Mouse (Mus musculus): Measurements from ENCODE around the gene Olfr427. TPM values are rescaled to one million over a fixed set of nuclear protein-coding genes. Genes with fewer than 3 reads are reported as not detected.

Olfr427 gene
- polyA plus RNA-seq, 1 experiment from 2014 or later: not detected

GRCm38 (mm10) chr1:174055248-174055647 lies 41.4 kb upstream of the Olfr427 start:
- Histone ChIP-seq H3K4me1 (ENCODE audit: control insufficient read depth, insufficient read depth, low read length) (no peaks in the 10 kb centered on the region), H3K36me3 (replicated peaks; ENCODE audit: control insufficient read depth, insufficient read depth, low read depth, low read length) (no peaks in the 10 kb centered on the region), H3K27me3 (ENCODE audit: control insufficient read depth, insufficient read depth, low read length) (no peaks in the 10 kb centered on the region), H3K9ac (replicated peaks; ENCODE audit: low read length) (no peak overlapping the region), H3K4me2 (ENCODE audit: low read depth, low read length) (no peak overlapping the region), H3K4me3 (ENCODE audit: low read depth, low read length) (no peak overlapping the region), H3K9me3 (replicated peaks; ENCODE audit: control insufficient read depth, low read length) (no peaks in the 10 kb centered on the region), H3K27ac (replicated peaks; ENCODE audit: low read depth, low read length) (no peak overlapping the region)
- no peak for ATAC-seq (replicated peaks; ENCODE audit: insufficient number of reproducible peaks, low FRiP score, low TSS enrichment, low read depth)
- no peak for DNase-seq (ENCODE audit: low spot score)
- WGBS: 82% methylated on average over 2 of the region's 2 CpGs

DNA sequence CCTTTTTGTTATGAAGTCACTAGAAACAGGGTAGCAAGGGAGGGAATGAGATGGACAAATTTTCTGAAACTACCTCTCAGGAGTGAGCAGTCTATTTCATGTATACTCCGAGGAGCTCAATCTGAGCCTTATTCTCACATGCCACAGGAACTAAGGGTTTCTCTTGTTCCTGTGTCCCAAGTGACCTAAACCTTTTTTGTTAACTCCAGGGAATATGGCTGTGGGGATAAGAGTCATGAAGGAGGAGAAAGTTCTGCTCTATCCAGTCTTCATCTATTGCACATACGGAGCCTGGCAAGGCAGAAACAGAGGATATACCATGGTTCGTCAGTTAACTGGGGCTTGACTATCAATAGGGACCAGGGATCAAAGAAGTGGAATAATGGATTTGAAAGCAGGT lies 30.4 kb upstream of the Olfr427 start, which contains the start of gene Olfr430:
Olfr430 (plus strand) TSS at position 301 of the 400 bp plus-strand sequence.
- no peak within 1 kb of the TSS for H3K4me2 ChIP-seq (ENCODE audit: low read depth, low read length)
- no peak within 1 kb of the TSS for H3K9ac ChIP-seq (replicated peaks; ENCODE audit: low read length)
- ATAC-seq (replicated peaks; ENCODE audit: insufficient number of reproducible peaks, low FRiP score, low TSS enrichment, low read depth) (no peak), DNase-seq (ENCODE audit: low spot score) (no peak)
- no peaks in the 10 kb centered on the region for H3K4me1 ChIP-seq (ENCODE audit: control insufficient read depth, insufficient read depth, low read length)
- H3K27me3 ChIP-seq (ENCODE audit: control insufficient read depth, insufficient read depth, low read length): no peaks in the 10 kb centered on the region
- no peak within 1 kb of the TSS for H3K4me3 ChIP-seq (ENCODE audit: low read depth, low read length)
- WGBS: 85% methylated on average over 3 of the region's 3 CpGs
- H3K9me3 ChIP-seq (replicated peaks; ENCODE audit: control insufficient read depth, low read length): no peaks in the 10 kb centered on the region
- H3K36me3 ChIP-seq (replicated peaks; ENCODE audit: control insufficient read depth, insufficient read depth, low read depth, low read length): no peaks in the 10 kb centered on the region
- H3K27ac ChIP-seq (replicated peaks; ENCODE audit: low read depth, low read length): no peak within 1 kb of the TSS

- 89% methylated on average over 2 of the region's 2 CpGs for WGBS
- no peaks in the 10 kb centered on the region for H3K27me3 ChIP-seq (ENCODE audit: control insufficient read depth, insufficient read depth, low read length)
- H3K4me3 ChIP-seq (ENCODE audit: low read depth, low read length): no peak within 1 kb of the TSS
- no peaks in the 10 kb centered on the region for H3K9me3 ChIP-seq (replicated peaks; ENCODE audit: control insufficient read depth, low read length)
- H3K27ac ChIP-seq (replicated peaks; ENCODE audit: low read depth, low read length): no peak within 1 kb of the TSS
- no peaks in the 10 kb centered on the region for H3K36me3 ChIP-seq (replicated peaks; ENCODE audit: control insufficient read depth, insufficient read depth, low read depth, low read length)
- DNase-seq (ENCODE audit: low spot score) (no peak), ATAC-seq (replicated peaks; ENCODE audit: insufficient number of reproducible peaks, low FRiP score, low TSS enrichment, low read depth) (no peak)
- no peak within 1 kb of the TSS for H3K4me2 ChIP-seq (ENCODE audit: low read depth, low read length)
- H3K9ac ChIP-seq (replicated peaks; ENCODE audit: low read length): no peak within 1 kb of the TSS
- no peaks in the 10 kb centered on the region for H3K4me1 ChIP-seq (ENCODE audit: control insufficient read depth, insufficient read depth, low read length)
Observed at GRCm38 (mm10) chr1:174084031-174084430, 12.7 kb upstream of the Olfr427 start, which contains the start of gene Olfr429. Gene Olfr429, plus strand, starts transcription at chr1:174084331.

DNA sequence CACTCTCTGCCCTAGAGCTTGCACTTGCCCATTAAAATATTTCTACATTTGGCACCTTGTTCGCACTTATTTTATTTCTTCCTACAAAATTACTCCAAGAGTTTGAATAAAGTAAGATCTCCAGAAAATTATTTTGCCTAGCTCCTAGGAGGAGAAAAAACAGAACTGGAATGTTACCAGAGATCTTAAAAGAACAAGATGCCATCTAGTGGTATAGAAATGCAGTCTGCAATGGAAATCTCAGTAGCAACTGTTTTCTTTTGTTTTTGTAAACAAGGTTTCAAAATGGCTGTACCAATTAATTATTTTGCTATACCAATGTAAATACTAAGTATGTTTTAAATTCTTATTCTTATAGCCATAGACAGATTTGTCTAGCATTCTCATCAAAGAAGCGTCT lies 7.0 kb downstream of the Olfr427 start:
- Histone ChIP-seq H3K9ac (replicated peaks; ENCODE audit: low read length) (no peak overlapping the region), H3K4me3 (ENCODE audit: low read depth, low read length) (no peak overlapping the region), H3K4me1 (ENCODE audit: control insufficient read depth, insufficient read depth, low read length) (no peaks in the 10 kb centered on the region), H3K9me3 (replicated peaks; ENCODE audit: control insufficient read depth, low read length) (no peaks in the 10 kb centered on the region), H3K27me3 (ENCODE audit: control insufficient read depth, insufficient read depth, low read length) (no peaks in the 10 kb centered on the region), H3K4me2 (ENCODE audit: low read depth, low read length) (no peak overlapping the region), H3K36me3 (replicated peaks; ENCODE audit: control insufficient read depth, insufficient read depth, low read depth, low read length) (no peaks in the 10 kb centered on the region), H3K27ac (replicated peaks; ENCODE audit: low read depth, low read length) (no peak overlapping the region)
- ATAC-seq (replicated peaks; ENCODE audit: insufficient number of reproducible peaks, low FRiP score, low TSS enrichment, low read depth): no peak
- no peak for DNase-seq (ENCODE audit: low spot score)
- 63% methylated on average over 2 of the region's 2 CpGs for WGBS

DNA sequence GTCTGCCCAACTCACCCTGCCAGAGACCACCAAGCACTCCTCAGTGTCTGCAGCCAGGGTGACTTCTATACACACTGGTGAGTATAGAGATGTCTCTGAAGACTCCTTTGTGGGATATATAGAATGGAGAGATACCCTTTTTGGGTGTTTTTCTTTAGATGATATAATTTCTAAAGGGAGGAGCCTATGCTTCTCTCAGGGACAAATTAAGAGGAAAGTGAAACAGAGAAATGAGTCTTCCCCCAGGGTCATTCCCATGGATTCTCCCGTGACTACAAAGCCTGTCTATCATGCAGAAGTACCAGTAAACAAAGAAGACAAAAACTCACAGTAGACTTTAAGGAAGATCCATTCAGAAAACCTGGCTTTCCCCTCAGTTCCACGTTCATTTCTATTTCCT lies 24.4 kb downstream of the Olfr427 start, which contains the start of gene Olfr231:
Olfr231 (minus strand) TSS at position 101 of the 400 bp plus-strand sequence.
- no peaks in the 10 kb centered on the region for H3K4me1 ChIP-seq (ENCODE audit: control insufficient read depth, insufficient read depth, low read length)
- no peaks in the 10 kb centered on the region for H3K36me3 ChIP-seq (replicated peaks; ENCODE audit: control insufficient read depth, insufficient read depth, low read depth, low read length)
- no peak within 1 kb of the TSS for H3K27ac ChIP-seq (replicated peaks; ENCODE audit: low read depth, low read length)
- H3K4me3 ChIP-seq (ENCODE audit: low read depth, low read length): no peak within 1 kb of the TSS
- no peak within 1 kb of the TSS for H3K4me2 ChIP-seq (ENCODE audit: low read depth, low read length)
- no peak within 1 kb of the TSS for H3K9ac ChIP-seq (replicated peaks; ENCODE audit: low read length)
- no peak for DNase-seq (ENCODE audit: low spot score)
- 48% methylated on average over 2 of the region's 2 CpGs for WGBS
- no peak for ATAC-seq (replicated peaks; ENCODE audit: insufficient number of reproducible peaks, low FRiP score, low TSS enrichment, low read depth)
- no peaks in the 10 kb centered on the region for H3K9me3 ChIP-seq (replicated peaks; ENCODE audit: control insufficient read depth, low read length)
- H3K27me3 ChIP-seq (ENCODE audit: control insufficient read depth, insufficient read depth, low read length): no peaks in the 10 kb centered on the region

GRCm38 (mm10) chr1:174131217-174131616 lies 34.5 kb downstream of the Olfr427 start, which contains the start of gene Olfr424:
Gene Olfr424, plus strand, starts transcription at chr1:174131517.
- Histone ChIP-seq H3K36me3 (replicated peaks; ENCODE audit: control insufficient read depth, insufficient read depth, low read depth, low read length) (no peaks in the 10 kb centered on the region), H3K9me3 (replicated peaks; ENCODE audit: control insufficient read depth, low read length) (no peaks in the 10 kb centered on the region), H3K27me3 (ENCODE audit: control insufficient read depth, insufficient read depth, low read length) (no peaks in the 10 kb centered on the region), H3K9ac (replicated peaks; ENCODE audit: low read length) (no peak within 1 kb of the TSS), H3K4me2 (ENCODE audit: low read depth, low read length) (no peak within 1 kb of the TSS), H3K27ac (replicated peaks; ENCODE audit: low read depth, low read length) (no peak within 1 kb of the TSS), H3K4me3 (ENCODE audit: low read depth, low read length) (no peak within 1 kb of the TSS), H3K4me1 (ENCODE audit: control insufficient read depth, insufficient read depth, low read length) (no peaks in the 10 kb centered on the region)
- DNase-seq (ENCODE audit: low spot score) (no peak), ATAC-seq (replicated peaks; ENCODE audit: insufficient number of reproducible peaks, low FRiP score, low TSS enrichment, low read depth) (no peak)
- WGBS: 77% methylated on average over 3 of the region's 3 CpGs

- no peaks in the 10 kb centered on the region for H3K36me3 ChIP-seq (replicated peaks; ENCODE audit: control insufficient read depth, insufficient read depth, low read depth, low read length)
- no peak overlapping the region for H3K9ac ChIP-seq (replicated peaks; ENCODE audit: low read length)
- no peak for DNase-seq (ENCODE audit: low spot score)
- 72% methylated on average over 3 of the region's 3 CpGs for WGBS
- no peak for ATAC-seq (replicated peaks; ENCODE audit: insufficient number of reproducible peaks, low FRiP score, low TSS enrichment, low read depth)
- H3K9me3 ChIP-seq (replicated peaks; ENCODE audit: control insufficient read depth, low read length): no peaks in the 10 kb centered on the region
- H3K4me1 ChIP-seq (ENCODE audit: control insufficient read depth, insufficient read depth, low read length): no peaks in the 10 kb centered on the region
- no peak overlapping the region for H3K27ac ChIP-seq (replicated peaks; ENCODE audit: low read depth, low read length)
- H3K4me3 ChIP-seq (ENCODE audit: low read depth, low read length): no peak overlapping the region
- H3K27me3 ChIP-seq (ENCODE audit: control insufficient read depth, insufficient read depth, low read length): no peaks in the 10 kb centered on the region
- H3K4me2 ChIP-seq (ENCODE audit: low read depth, low read length): no peak overlapping the region
Observed at GRCm38 (mm10) chr1:174131999-174132398, 35.3 kb downstream of the Olfr427 start.

DNA sequence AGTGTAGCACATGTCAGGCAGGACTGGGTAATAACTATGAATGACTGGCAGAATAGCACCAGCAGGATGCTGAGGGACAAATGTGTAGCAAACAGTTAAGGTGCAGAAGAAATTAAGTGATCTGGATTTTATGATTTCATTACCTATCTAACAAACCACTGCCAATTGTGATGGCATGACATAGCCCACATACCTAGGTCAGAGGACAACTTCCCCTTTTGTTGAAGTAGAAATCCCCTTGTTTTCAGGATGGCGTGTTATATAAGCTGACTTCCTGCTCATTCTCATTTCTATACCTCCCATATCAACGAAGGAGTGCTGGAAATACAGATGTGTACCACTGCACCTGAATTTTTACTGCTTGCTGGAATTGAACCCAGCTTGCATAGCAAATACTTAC lies 44.7 kb downstream of the Olfr427 start:
- ATAC-seq (replicated peaks; ENCODE audit: insufficient number of reproducible peaks, low FRiP score, low TSS enrichment, low read depth): no peak

More for the DNA sequence above, 44.7 kb downstream of the Olfr427 start:
- Histone ChIP-seq H3K4me1 (ENCODE audit: control insufficient read depth, insufficient read depth, low read length) (no peaks in the 10 kb centered on the region), H3K4me3 (ENCODE audit: low read depth, low read length) (no peak overlapping the region), H3K27me3 (ENCODE audit: control insufficient read depth, insufficient read depth, low read length) (no peaks in the 10 kb centered on the region), H3K36me3 (replicated peaks; ENCODE audit: control insufficient read depth, insufficient read depth, low read depth, low read length) (no peaks in the 10 kb centered on the region), H3K27ac (replicated peaks; ENCODE audit: low read depth, low read length) (no peak overlapping the region), H3K9ac (replicated peaks; ENCODE audit: low read length) (no peak overlapping the region), H3K9me3 (replicated peaks; ENCODE audit: control insufficient read depth, low read length) (no peaks in the 10 kb centered on the region), H3K4me2 (ENCODE audit: low read depth, low read length) (no peak overlapping the region)
- DNase-seq (ENCODE audit: low spot score): no peak
- WGBS: 77% methylated on average over 2 of the region's 2 CpGs

Measured in embryonic facial prominence, embryonic 11.5 days (tissue).